Mouse (Mus musculus) midbrain, embryonic 16.5 days (tissue): ENCODE results near the gene Gm49392. TPM values are rescaled to one million over a fixed set of nuclear protein-coding genes. Genes with fewer than 3 reads are reported as not detected.

Source experiments
- ATAC-seq: fragments of 200-750 bp; cut with Nextera tagmentation; 2 replicates; pipeline ENCODE4 v1.8.0; 2017; ENCODE audit warnings: moderate TSS enrichment
- H3K27ac ChIP-seq: fragments of 300-500 bp; sonication (generic); 2 replicates; pipeline ENCODE4 v1.5.1; 2014; ENCODE audit warnings: mild to moderate bottlenecking, low read length, mixed read lengths
- H3K27me3 ChIP-seq: fragments of 300-500 bp; sonication (generic); 2 replicates; pipeline ENCODE4 v1.6.1; 2014; ENCODE audit warnings: low read depth, low read length, mixed read lengths; ENCODE audit not compliant: control insufficient read depth, insufficient read depth
- H3K36me3 ChIP-seq: fragments of 300-500 bp; sonication (generic); 2 replicates; pipeline ENCODE4 v1.6.1; 2014; ENCODE audit warnings: mild to moderate bottlenecking, low read length, moderate library complexity, mixed read lengths; ENCODE audit not compliant: control insufficient read depth, insufficient read depth
- H3K4me1 ChIP-seq: fragments of 300-500 bp; sonication (generic); 2 replicates; pipeline ENCODE4 v1.6.1; 2014; ENCODE audit warnings: mild to moderate bottlenecking, low read length, mixed read lengths; ENCODE audit not compliant: control insufficient read depth, insufficient read depth
- H3K4me2 ChIP-seq: fragments of 300-500 bp; sonication (generic); 2 replicates; pipeline ENCODE4 v1.6.1; 2014; ENCODE audit warnings: mild to moderate bottlenecking, low read length, mixed read lengths
- H3K4me3 ChIP-seq: fragments of 300-500 bp; sonication (generic); 2 replicates; pipeline ENCODE4 v1.5.1; 2014; ENCODE audit warnings: low read depth, mild to moderate bottlenecking, low read length, moderate library complexity, mixed read lengths
- H3K9ac ChIP-seq: fragments of 300-500 bp; sonication (generic); 2 replicates; pipeline ENCODE4 v1.6.1; 2014; ENCODE audit warnings: low read depth, low read length, mixed read lengths
- H3K9me3 ChIP-seq: fragments of 300-500 bp; sonication (generic); replicated peaks from 2 replicates; pipeline ENCODE4 v1.6.1; 2014; ENCODE audit warnings: mild to moderate bottlenecking, low read length, mixed read lengths; ENCODE audit not compliant: control insufficient read depth, poor library complexity, severe bottlenecking
- WGBS: fragments of 180-500 bp; shearing (Covaris S2); extraction: QIAGEN DNeasy Blood & Tissue Kit; methylation state at CpG from one replicate; pipeline ENCODE4 v1.1.7; 2014; 5-methylcytosine and 5-hydroxymethylcytosine counted together
- polyA plus RNA-seq: library from polyadenylated mRNA; unstranded; fragments of >200 nt; fragmentation: Nextera tagmentation; extraction: Ambion mirVana; gene quantifications from 2 replicates; pipeline ENCODE4 v1.2.1, GENCODE M21; 2015

The Gm49392 gene
- polyA plus RNA-seq, 1 experiment from 2014 or later = 0.14 TPM

DNA sequence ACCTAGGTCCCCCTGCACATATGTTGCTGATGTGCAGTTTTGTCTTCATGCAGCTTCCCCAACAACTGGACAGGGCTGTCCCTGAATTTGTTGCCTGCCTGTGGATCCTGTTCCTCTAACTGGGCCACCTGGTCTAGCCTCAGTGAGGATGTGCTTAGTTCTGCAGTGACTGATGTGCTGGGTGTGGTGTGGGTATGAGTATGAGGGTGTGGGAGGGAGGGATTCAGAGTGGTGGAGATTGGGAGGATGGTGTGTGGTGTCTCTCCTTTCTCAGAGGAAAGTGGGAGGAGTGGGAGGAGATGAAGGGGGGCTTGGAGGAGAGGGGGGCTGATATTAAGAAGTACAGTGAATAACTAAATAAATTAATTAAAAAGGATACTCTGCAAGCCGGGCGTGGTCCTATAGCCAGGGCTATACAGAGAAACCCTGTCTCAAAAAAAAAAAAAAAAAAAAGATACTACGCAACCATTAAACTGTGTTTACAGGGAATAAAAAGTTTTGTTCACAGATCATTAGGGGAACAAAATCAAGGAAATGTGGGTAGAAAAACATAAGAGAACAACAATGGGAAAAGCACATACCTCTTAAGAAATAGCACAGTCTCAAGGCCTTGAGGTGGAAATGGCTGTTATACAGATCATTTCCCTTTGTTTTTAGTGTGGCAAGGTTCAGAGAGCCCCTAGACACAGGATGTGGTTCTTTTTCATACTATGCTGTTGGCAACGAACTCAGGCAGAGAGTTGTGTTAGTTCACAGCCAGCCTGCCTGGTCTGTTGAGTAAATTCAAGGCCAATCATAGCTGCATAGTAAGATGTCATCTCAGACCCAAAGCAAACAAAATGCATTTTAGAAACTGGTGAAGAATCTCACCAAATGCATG, 48.2 kb downstream of the Gm49392 start:
- H3K4me3 ChIP-seq = no peak overlapping the region
- WGBS = 82% methylated on average over 4 of the region's 4 CpGs
- H3K4me2 ChIP-seq = no peak overlapping the region

DNA sequence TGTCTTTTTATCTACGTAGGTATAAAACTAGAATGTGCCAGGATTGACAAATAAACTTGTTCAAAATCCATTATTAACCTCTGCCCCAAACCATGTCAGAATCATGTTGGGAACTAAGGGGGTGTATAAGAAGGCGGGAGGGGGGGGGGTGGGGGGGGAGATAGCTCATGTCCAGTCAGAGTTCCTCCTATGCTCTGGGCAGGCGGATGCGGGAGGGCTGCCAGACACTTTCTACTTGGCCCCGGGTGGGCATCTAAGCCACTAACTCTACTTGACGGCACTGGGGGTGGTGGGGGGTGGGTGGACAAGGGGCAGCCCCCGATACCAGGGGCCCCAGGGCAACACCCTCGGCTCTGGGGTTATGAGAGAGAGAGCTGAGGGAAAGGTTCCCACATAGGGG, 53.5 kb downstream of the Gm49392 start:
- H3K9me3 ChIP-seq = no peaks in the 10 kb centered on the region
- H3K4me2 ChIP-seq = no peak overlapping the region
- H3K27me3 ChIP-seq = no peaks in the 10 kb centered on the region
- no peak overlapping the region for H3K27ac ChIP-seq
- H3K4me1 ChIP-seq = no peaks in the 10 kb centered on the region
- H3K9ac ChIP-seq = no peak overlapping the region
- H3K36me3 ChIP-seq = no peaks in the 10 kb centered on the region
- H3K4me3 ChIP-seq = no peak overlapping the region
- WGBS = 81% methylated on average over 8 of the region's 8 CpGs
- no peak for ATAC-seq

More for the DNA sequence above, 48.2 kb downstream of the Gm49392 start:
- ATAC-seq = no peak
- Histone ChIP-seq H3K36me3 (no peaks in the 10 kb centered on the region), H3K27ac (no peak overlapping the region), H3K9me3 (no peaks in the 10 kb centered on the region), H3K9ac (no peak overlapping the region), H3K4me1 (no peaks in the 10 kb centered on the region), H3K27me3 (no peaks in the 10 kb centered on the region)

- no peaks in the 10 kb centered on the region for H3K27me3 ChIP-seq
- H3K36me3 ChIP-seq = no peaks in the 10 kb centered on the region
- H3K27ac ChIP-seq = no peak overlapping the region
- H3K4me2 ChIP-seq = no peak overlapping the region
- H3K9me3 ChIP-seq = no peaks in the 10 kb centered on the region
- no peak for ATAC-seq
- no peak overlapping the region for H3K9ac ChIP-seq
- H3K4me3 ChIP-seq = no peak overlapping the region
- H3K4me1 ChIP-seq = no peaks in the 10 kb centered on the region
- WGBS = 81% methylated on average over 6 of the region's 6 CpGs
Observed at GRCm38 (mm10) chr13:60842703-60843102, 54.0 kb downstream of the Gm49392 start.

DNA sequence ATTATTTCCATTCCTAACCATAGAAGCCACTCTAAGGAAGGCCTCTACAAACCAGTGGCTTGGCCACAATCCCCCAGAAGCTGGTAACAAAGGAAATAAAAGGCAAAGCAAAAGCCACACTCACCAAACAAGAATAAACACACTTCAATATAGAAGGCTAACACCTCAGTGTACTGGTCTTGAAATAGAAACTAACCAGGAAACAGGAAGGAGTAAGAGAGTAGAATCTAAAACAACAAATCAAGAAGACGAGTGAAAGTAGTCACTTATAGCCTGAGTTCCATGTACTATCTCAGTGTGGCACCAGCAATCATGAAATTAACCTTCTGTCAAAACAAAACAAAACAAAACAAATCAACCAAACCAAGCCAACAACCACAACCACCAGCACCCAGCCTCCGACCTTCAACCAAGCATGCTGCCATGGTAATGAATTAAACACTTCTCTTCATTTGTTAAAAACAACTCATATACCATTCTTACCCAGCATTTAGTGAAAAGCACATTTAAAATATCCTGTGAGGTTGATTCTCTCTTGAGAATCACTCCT, 57.3 kb downstream of the Gm49392 start:
- H3K4me2 ChIP-seq = no peak overlapping the region
- no peaks in the 10 kb centered on the region for H3K27me3 ChIP-seq
- no peak overlapping the region for H3K9ac ChIP-seq
- WGBS = 71% methylated on average over 2 of the region's 2 CpGs
- no peaks in the 10 kb centered on the region for H3K36me3 ChIP-seq
- H3K27ac ChIP-seq = no peak overlapping the region
- no peak for ATAC-seq
- H3K4me1 ChIP-seq = no peaks in the 10 kb centered on the region
- no peaks in the 10 kb centered on the region for H3K9me3 ChIP-seq
- no peak overlapping the region for H3K4me3 ChIP-seq

- no peak for ATAC-seq
- H3K4me2 ChIP-seq = no peak overlapping the region
- no peak overlapping the region for H3K27ac ChIP-seq
- H3K27me3 ChIP-seq = no peaks in the 10 kb centered on the region
- H3K9ac ChIP-seq = no peak overlapping the region
- H3K4me1 ChIP-seq = no peaks in the 10 kb centered on the region
- 64% methylated on average over 3 of the region's 3 CpGs for WGBS
- H3K9me3 ChIP-seq = no peaks in the 10 kb centered on the region
- H3K4me3 ChIP-seq = no peak overlapping the region
- no peaks in the 10 kb centered on the region for H3K36me3 ChIP-seq
Observed at GRCm38 (mm10) chr13:60826052-60826451, 70.6 kb downstream of the Gm49392 start.

DNA sequence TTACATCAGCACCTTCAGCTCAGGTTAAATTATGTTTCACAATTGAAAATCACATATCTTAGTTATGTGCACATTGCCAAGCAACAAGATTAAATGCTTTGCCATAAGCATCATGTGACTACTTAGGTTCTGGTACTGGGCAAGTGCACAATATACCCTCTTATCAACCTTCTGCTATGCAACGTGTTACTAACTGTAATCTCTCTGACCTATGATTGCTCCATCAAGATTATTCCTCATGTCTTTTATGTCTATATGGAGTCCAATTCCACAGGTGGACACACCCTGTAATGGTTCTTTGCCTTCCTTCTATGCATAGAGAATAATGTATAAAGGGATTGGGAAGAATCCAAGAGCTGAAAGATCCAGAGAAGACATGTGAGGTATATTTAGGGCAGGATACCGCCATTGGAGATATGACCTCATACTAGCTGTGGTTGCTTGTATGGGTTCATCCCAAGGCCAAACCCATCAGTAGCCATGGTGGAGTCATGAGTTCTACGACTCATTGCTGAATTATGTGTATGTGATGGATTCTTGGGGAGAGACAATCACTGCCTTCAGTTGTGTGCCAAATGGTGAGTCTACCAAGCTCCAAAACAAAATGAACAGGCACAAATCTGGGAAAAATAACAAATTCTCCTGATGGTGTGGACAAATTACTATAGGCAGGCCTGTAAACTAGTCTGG, 76.1 kb downstream of the Gm49392 start:
- no peaks in the 10 kb centered on the region for H3K4me1 ChIP-seq
- ATAC-seq = no peak
- no peak overlapping the region for H3K4me2 ChIP-seq
- no peak overlapping the region for H3K9ac ChIP-seq
- no peaks in the 10 kb centered on the region for H3K27me3 ChIP-seq
- H3K9me3 ChIP-seq = no peaks in the 10 kb centered on the region
- H3K4me3 ChIP-seq = no peak overlapping the region
- WGBS = 77% methylated on average over 3 of the region's 3 CpGs
- no peak overlapping the region for H3K27ac ChIP-seq
- H3K36me3 ChIP-seq = no peaks in the 10 kb centered on the region

- no peak overlapping the region for H3K4me3 ChIP-seq
- H3K27ac ChIP-seq = no peak overlapping the region
- WGBS = 14% methylated on average over 7 of the region's 7 CpGs
Observed at GRCm38 (mm10) chr13:60819469-60819868, 77.2 kb downstream of the Gm49392 start.

GRCm38 (mm10) chr13:60813722-60814121, 83.0 kb downstream of the Gm49392 start:
- Histone ChIP-seq H3K4me1 (no peaks in the 10 kb centered on the region), H3K27ac (no peak overlapping the region)
- WGBS = 74% methylated on average over 1 of the region's 1 CpGs

More at GRCm38 (mm10) chr13:60819469-60819868, 77.2 kb downstream of the Gm49392 start:
- Histone ChIP-seq H3K27me3 (no peaks in the 10 kb centered on the region), H3K9ac (no peak overlapping the region), H3K36me3 (no peaks in the 10 kb centered on the region), H3K9me3 (no peaks in the 10 kb centered on the region), H3K4me1 (no peaks in the 10 kb centered on the region), H3K4me2 (no peak overlapping the region)
- ATAC-seq = no peak

GRCm38 (mm10) chr13:60812768-60813167, 83.9 kb downstream of the Gm49392 start:
- 91% methylated on average over 6 of the region's 6 CpGs for whole genome bisulfite sequencing
- H3K4me2 ChIP-seq = no peak overlapping the region
- no peak for ATAC-seq

More at GRCm38 (mm10) chr13:60813722-60814121, 83.0 kb downstream of the Gm49392 start:
- Histone ChIP-seq H3K36me3 (no peaks in the 10 kb centered on the region), H3K4me3 (no peak overlapping the region), H3K4me2 (no peak overlapping the region), H3K9ac (no peak overlapping the region), H3K27me3 (no peaks in the 10 kb centered on the region), H3K9me3 (no peaks in the 10 kb centered on the region)
- ATAC-seq = no peak

More at GRCm38 (mm10) chr13:60812768-60813167, 83.9 kb downstream of the Gm49392 start:
- Histone ChIP-seq H3K4me1 (no peaks in the 10 kb centered on the region), H3K9me3 (no peaks in the 10 kb centered on the region), H3K36me3 (no peaks in the 10 kb centered on the region), H3K4me3 (no peak overlapping the region), H3K27me3 (no peaks in the 10 kb centered on the region), H3K9ac (no peak overlapping the region), H3K27ac (no peak overlapping the region)
